Mouse (Mus musculus): ENCODE measurements around the gene Hesx1. TPM values are rescaled to one million over a fixed set of nuclear protein-coding genes. Genes with fewer than 3 reads are reported as not detected.

Gene Hesx1
- polyA plus RNA-seq (2017; shearing (Covaris generic)) = 2.1 TPM

DNA sequence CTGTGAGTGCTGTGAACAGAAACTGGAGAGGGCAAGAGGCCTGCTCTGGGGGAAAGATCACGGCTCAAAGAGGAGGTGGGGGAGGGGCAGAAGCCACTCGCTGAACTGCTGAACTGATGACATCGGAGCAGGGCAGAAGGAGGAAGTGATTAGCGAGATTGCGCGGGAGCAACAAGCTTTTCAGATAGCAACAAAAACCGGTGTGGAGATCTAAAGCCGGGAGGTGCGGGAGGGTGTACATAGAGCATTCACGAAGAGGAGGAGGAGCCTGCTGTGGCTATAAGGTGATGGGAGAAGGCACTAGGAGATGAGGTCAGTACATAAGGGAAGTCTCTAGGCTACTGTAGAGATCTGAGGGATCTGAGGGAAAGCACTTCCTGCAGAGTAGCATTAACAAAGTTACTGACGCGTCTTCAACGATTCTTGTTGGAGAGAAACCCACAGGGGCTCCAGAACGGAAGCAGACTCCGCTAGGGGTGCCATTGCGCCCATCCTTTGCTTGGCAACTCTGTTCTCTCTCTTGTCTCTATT, at the start of gene Hesx1:
Gene Hesx1 (plus strand): TSS at position 206 of the 531 bp plus-strand sequence.

DNA sequence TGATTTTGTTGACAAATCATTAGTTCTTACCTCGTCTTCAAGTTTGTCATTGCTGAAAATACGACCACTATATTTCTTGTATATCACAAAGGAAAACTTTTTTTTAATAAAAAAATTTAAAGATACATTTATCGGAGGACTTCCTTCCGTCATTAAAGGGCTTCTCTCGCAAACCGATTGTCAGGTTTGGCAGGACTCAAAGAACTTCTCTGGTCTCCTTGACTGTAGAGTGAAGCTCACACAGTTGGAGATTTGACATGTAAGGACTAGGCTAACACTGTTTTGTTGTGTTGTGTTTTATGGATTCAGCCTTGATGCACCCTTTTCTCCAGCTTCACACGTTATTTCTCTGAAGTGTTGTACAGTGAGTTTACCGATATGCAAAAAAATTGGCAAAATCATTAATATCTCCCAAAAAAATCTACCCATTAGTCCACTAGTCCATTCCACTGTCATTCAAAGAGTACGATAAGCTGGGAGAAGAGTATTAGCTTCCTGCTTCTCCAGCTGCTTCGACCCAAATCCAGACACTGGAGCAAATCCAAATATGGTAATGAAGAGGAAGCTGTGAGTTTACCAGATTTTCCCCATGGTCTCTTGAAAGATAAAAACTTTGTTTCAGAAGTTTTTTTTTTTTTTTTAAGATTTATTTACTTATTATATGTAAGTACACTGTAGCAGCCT, 23.0 kb upstream of the Hesx1 start, which contains the start of gene Appl1:
Gene Appl1 (minus strand): TSS at position 127 of the 684 bp plus-strand sequence.

DNA sequence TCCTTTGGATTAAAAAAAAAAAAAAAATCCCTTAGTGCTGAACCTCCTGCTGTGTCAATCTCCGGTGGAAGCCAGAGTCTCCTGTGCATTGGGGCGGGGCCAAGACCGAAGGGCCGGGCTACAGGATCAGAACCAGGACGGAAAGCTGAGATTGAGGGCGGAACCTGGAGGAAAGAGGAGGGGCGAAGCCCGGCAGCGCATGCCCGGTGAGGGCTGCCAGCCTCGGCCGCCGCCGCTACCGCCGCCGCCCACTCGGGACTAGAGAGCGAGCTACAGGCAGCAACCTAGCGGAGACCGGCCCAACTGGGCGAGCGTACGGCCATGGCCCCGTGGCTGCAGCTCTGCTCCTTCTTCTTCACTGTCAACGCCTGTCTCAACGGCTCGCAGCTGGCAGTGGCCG, 44.6 kb downstream of the Hesx1 start, which contains the start of gene Il17rd:
Gene Il17rd (plus strand): TSS at position 159 of the 400 bp plus-strand sequence.

Other genes with a start within 250 kb of the Hesx1 start
- gene Asb14, start 99.9 kb upstream of the Hesx1 start, polyA plus RNA-seq (2017; shearing (Covaris generic)) = 0.34 TPM
- 50.3 TPM for gene Appl1, start 23.2 kb upstream of the Hesx1 start, polyA plus RNA-seq (2017; shearing (Covaris generic))
- 0.49 TPM for gene Il17rd, start 44.5 kb downstream of the Hesx1 start, polyA plus RNA-seq (2017; shearing (Covaris generic))
- gene Arhgef3, start 120.5 kb downstream of the Hesx1 start, polyA plus RNA-seq (2017; shearing (Covaris generic)) = 377 TPM

Measured in inflammation-experienced regulatory T-cells, adult 16 weeks (primary cell).